Mouse (Mus musculus): ENCODE measurements around the gene Zfp512. TPM values are rescaled to one million over a fixed set of nuclear protein-coding genes. Genes with fewer than 3 reads are reported as not detected.
A peak's percentile ranks its signal among the peaks of the same experiment; 100 is the strongest.
"Not testable (repeated sequence)": the region's sequence is repeated elsewhere in the genome, so short reads cannot be mapped to it uniquely, and the experiment has no call there.

The Zfp512 gene
- 10 to 100 TPM; 24.5 to 27.2 (median 26.8) TPM for total RNA-seq (2022)

DNA sequence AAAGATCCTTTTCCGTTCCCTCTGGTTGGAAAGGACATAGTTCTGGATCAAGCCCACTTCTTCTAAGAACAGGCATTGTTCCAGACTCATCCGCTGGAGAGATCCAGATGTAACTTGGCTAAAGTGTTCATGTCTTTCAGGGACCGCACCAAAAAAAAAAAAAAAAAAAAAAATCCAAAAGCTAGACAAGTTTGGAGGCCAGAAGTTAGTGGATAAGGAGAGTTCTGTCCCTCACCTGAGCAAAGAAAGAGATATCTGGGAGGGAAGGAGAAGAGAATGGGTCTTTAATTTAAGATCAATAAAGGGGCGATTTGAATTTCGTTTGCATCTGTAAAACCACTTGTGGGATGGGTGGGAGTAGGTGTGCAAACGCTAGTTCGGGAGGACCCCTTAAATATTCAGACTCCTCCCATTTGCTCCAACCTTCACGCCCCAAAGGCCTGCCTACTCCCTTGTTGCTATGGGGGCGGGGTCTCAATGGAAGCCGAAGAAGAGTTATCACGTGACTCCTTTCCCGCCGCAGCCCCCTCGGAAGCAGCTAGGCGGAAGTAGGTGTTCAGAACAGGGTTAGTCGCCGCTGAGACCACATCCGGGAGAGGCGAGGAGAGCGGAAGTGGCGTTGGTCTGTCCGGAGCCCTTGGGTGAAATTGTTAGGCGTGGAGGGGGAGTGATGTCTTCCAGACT is at the start of gene Zfp512:
Gene Zfp512, plus strand, starts transcription at position 554 of the 684 bp plus-strand sequence.
- peak; percentile 97 for DNase-seq (ENCODE audit: low spot score)

- not testable (repeated sequence) for DNase-seq (ENCODE audit: low spot score)
Observed at GRCm38 (mm10) chr5:31434727-31435126, 17.5 kb upstream of the Zfp512 start.

DNA sequence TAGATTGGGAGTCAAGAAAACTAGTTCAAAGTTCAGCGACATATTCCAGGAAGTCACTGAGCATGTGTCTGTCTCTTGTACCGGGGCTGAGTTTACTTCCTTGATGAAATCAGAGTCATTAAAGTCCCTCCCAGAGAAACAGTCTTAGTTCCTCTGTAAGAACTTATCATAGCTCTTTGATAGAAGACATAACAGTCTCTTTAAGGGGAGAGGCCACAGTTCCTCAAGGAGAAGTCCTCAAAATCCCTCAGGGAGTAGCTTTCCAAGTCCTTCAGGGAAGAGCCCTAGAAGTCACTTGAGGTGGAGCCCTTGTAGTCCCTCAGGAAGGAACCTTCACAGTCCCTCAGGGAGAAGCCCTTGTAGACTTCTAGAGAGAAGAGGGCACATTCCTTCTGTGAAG is 895 bp upstream of the Zfp512 start:
- DNase-seq (ENCODE audit: low spot score), result peak; percentile 39

DNA sequence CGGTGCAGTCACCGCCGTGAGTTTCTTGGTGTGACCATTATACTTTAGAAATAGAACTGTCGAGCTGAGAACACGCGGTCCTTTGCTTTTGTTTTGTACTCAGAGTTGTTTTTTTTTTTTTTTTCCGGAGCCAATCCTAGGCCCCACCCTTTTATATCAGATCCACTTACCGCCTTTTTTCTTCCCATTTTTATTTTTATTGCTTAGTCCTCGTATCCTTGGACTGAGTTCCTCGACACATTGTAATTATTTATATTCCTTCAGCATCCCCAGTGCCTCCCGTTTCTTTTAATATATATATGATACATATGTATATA is 289 bp downstream of the Zfp512 start:
- DNase-seq (ENCODE audit: low spot score), result no peak

DNA sequence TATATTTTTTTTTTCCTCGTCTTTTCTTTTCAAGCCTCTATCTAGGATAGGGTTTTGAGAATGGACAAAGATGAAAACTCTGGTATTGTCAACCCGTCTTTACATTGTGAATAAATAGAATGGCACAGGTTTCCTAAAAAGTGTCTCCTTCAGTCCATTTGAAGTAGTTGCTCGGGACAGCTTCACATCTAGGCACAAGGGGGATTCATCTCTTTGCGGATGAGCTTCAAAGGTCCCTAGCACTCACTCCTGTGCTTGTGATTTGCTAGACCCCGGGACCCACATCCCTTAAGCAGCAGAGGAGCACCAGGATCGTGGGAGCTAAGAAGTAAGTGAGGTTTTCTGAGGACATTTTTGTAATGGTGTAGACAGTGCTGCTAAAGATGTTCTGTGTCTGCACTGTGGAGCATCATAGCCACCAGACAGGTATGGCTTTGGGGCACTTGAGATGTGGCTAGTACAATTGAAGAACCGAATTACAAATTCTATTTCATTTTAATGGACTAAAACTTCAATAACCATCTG is 717 bp downstream of the Zfp512 start:
- DNase-seq (ENCODE audit: low spot score), result no peak

DNA sequence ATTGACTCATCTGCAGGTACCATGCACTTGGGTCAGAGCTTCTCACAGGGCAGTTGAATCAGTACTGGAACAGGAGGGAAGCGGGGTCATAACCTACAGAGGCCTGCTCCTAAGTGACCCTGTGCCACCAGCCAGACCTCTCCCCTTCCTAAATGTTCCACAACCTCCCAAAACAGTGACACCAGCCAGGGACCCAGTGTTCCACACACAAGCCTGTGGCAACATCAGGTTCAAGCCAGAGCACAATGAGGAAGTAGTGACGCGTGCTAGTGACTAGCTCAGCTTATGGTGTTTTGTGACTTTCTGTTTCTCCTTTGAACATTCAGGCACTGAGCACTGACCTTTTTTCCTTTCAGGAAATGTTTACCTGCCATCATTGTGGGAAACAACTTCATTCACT is 15.6 kb downstream of the Zfp512 start:
- DNase-seq (ENCODE audit: low spot score), result no peak

DNA sequence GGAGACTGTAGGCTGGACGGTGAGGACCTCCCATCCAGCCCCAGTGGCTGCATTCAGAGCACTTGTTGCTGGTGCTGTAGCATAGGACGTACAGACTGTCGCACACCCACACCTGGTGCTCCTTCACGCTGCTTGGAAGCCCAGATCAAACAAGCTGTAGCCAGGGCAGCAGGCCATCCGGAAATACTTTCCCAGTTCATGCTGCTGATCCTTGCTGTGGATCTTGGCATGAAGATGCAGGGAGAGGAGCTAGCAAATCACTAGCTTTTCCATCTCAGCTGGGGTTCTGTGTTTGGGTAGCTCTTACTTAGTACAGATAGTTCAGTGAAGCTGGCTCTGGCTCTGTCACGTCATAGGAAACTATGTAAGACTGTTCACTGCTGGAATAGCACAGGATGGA is 17.5 kb downstream of the Zfp512 start:
- DNase-seq (ENCODE audit: low spot score), result no peak

GRCm38 (mm10) chr5:31470334-31470733 is 18.1 kb downstream of the Zfp512 start:
- peak; percentile 48 for DNase-seq (ENCODE audit: low spot score)

- no peak for DNase-seq (ENCODE audit: low spot score)
Observed at GRCm38 (mm10) chr5:31480536-31480935, 28.3 kb downstream of the Zfp512 start.

- no peak for DNase-seq (ENCODE audit: low spot score)
Observed at GRCm38 (mm10) chr5:31485440-31485839, 33.2 kb downstream of the Zfp512 start, which contains the start of gene 4930548H24Rik. Gene 4930548H24Rik (plus strand): TSS chr5:31485740.

DNA sequence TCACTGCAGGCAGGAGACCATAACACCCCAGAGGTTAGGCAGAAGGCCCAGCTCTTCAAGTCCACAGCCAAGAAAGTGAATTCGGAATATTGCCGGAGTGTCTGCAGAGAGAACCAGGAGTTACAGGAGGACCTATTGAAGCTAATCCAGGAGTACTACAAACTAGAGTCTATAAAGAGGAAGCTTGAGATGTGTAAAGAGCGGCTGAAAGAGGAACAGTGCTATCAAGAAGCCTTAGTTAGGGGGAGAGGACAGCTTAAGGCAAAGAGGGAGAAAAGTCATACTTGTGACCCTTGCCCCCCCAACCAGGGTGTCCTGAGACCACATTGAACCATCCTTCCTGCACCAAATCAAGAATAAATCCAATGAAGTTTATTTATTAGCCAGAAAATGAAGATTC is 35.7 kb downstream of the Zfp512 start:
- no peak for DNase-seq (ENCODE audit: low spot score)

DNA sequence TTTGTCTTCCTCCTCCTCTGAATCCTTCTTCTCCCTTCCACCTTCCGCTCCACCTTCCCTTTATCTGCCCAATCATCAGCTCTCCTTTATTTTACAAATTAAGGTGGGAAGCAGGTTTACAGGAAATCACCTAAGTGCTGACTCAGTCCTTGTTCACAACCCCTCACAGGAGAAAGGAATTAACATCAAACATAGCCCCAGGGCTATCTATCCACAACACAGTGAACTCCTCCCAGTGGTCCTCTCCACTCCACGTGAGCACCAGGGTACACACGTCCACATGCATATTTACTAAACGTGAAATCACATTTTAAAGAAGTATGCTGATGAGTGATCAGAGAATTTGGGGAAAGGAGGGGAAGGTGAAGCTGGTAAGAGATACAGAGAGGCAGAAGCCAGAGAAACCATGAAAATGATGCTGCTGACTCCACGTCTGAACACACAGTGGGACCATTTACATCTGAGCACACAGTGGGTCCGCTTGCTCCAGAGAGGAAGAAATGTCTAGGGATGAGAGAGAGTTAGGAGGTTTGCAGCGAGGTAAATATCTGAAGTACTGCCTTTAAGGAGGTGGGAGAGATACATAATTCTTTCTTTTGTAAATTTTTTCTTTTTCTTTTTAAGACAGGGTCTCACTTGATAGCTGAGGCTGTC is 37.0 kb downstream of the Zfp512 start:
- no peak for DNase-seq (ENCODE audit: low spot score)

GRCm38 (mm10) chr5:31492031-31492430 is 39.8 kb downstream of the Zfp512 start:
- no peak for DNase-seq (ENCODE audit: low spot score)

- peak; percentile 95 for DNase-seq (ENCODE audit: low spot score)
Observed at GRCm38 (mm10) chr5:31494513-31495297, 42.5 kb downstream of the Zfp512 start, which contains the start of gene Gpn1. Gene Gpn1 (plus strand): TSS chr5:31494741.

DNA sequence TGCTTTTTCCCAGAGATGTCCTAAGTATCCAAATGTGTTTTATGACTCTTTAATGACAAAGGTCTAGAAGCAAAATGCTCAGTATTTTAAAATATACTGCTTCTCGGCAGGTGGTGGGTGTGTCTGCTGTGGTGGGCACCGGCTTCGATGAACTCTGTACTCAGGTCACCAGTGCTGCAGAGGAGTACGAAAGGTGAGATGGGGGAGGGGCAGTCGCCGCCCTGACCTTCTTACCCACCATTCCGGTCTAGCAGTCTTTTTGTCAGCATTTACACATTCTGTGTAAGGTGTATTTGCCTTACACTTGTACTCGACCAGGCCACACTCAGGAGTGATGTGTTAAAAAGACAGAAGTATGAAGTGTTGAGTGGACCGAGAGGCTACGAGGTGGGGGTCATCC is 52.6 kb downstream of the Zfp512 start:
- DNase-seq (ENCODE audit: low spot score), result no peak

DNA sequence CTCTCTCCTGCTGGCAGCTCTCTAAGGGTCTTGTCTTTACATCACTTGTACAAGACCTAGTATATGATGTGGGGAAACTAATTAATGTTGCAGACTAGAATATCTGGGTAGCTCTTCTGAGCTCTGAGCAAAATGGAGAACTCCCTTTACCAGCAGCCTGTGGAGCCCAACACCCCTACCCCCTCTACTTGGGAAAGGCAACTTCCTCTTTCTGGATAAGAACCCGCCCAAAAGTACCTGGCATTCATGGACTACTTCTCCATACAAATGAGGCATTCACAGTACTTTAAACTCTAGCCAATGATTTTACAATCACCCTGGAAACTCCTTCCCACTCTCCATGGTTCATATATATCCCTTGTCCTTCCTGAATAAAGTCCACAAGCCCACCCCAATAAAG is 60.2 kb downstream of the Zfp512 start:
- no peak for DNase-seq (ENCODE audit: low spot score)

GRCm38 (mm10) chr5:31520556-31520955 is 68.3 kb downstream of the Zfp512 start:
- no peak for DNase-seq (ENCODE audit: low spot score)

- DNase-seq (ENCODE audit: low spot score), result peak; percentile 74
Observed at GRCm38 (mm10) chr5:31526354-31527116, 74.3 kb downstream of the Zfp512 start, which contains the start of gene Slc4a1ap. Gene Slc4a1ap (plus strand): TSS chr5:31526995.

- no peak for DNase-seq (ENCODE audit: low spot score)
Observed at GRCm38 (mm10) chr5:31527117-31527680, 75.0 kb downstream of the Zfp512 start.

- not testable (repeated sequence) for DNase-seq (ENCODE audit: low spot score)
Observed at GRCm38 (mm10) chr5:31527707-31528106, 75.5 kb downstream of the Zfp512 start, which contains the start of gene Supt7l. Gene Supt7l (minus strand): TSS chr5:31527807.

- DNase-seq (ENCODE audit: low spot score), result no peak
Observed at GRCm38 (mm10) chr5:31528560-31528959, 76.3 kb downstream of the Zfp512 start.

Data from heart, adult 8-10 months (tissue).